Mouse (Mus musculus): ENCODE results near the gene Ugcg. TPM values are rescaled to one million over a fixed set of nuclear protein-coding genes. Genes with fewer than 3 reads are reported as not detected.

The Ugcg gene
- total RNA-seq, 1 experiment from 2014 or later, result 69.4 TPM

DNA sequence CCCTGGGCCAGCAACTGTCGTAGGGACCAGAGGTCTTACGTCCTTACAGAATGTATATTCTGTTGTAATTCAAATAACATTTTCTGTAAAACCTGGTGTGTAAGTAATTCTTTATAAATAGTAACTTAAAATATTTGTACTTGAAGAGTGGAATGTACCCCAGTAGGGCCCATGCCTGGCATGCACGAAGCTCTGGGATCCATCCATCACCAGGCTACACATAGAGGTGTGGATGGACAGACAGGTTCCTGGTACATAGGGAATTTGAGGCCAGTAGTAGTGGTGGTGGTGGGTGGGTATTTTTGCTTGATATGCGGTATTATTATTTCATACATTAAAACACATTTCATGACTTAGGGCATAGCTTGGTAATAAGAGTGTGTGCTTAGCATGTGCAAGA lies 19.6 kb downstream of the Ugcg start:
- no peak for ATAC-seq (replicated peaks in 1 of 2; ENCODE audit: insufficient read depth in 1 of 2, low FRiP score in 2 of 2, low TSS enrichment in 1 of 2, low read depth in 1 of 2, poor library complexity in 2 of 2, severe bottlenecking in 2 of 2)

DNA sequence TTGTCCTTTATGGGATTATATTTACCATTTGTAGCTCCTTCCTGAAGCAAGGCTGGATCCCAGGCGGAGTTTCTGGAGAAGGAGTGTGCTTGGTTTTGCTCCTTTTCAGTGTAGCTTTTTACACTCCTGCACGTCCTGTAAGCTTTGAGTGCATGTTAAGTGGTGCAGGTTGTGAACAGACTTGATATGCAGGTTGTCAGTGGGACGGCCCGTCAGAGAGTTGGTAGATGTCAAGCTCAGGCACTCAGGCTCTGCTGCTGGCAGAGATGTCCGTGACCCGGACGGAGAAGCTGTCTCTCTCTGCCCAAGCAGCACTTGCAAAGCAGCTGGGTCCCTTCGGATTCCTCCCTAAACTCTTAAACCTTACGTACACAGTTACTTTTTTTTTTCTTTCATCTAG lies 22.1 kb downstream of the Ugcg start:
- no peak for ATAC-seq (replicated peaks in 1 of 2; ENCODE audit: insufficient read depth in 1 of 2, low FRiP score in 2 of 2, low TSS enrichment in 1 of 2, low read depth in 1 of 2, poor library complexity in 2 of 2, severe bottlenecking in 2 of 2)

DNA sequence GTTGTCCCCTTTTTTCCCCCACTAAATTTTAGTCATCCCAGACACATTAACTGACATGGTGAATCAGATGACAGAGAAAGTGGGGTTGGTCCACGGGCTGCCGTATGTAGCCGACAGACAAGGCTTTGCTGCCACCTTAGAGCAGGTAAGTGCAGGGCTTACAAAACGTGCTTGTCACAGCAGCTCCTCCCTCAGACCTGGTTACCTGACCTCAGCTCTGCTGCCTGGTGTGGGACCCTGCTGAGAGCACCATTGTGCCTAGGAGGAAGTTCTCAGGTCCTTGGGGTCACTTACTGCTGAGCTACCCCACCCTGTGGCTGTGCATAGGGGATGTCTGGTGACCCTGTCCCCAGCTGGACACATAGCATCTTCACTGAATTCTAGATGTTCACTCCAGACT lies 24.8 kb downstream of the Ugcg start:
- no peak for ATAC-seq (replicated peaks in 1 of 2; ENCODE audit: insufficient read depth in 1 of 2, low FRiP score in 2 of 2, low TSS enrichment in 1 of 2, low read depth in 1 of 2, poor library complexity in 2 of 2, severe bottlenecking in 2 of 2)

DNA sequence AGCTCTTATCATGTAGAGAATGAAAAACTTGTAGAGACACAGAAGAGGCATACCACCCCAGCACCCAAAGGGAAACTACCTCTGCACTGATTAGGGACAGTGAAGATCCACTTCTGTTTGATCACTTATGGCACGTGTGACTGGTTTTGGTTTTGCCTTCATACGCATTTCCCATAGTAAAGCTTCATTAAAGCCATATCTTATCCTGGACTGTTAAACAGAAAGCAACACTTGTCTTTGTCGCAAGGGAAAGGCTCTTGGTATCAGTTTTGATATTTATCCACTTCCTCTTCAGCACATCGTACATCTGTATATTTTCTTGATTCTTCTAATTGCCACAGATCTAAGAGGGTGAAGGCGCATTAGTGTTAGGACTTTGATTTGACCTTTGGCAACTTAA lies 25.6 kb downstream of the Ugcg start:
- no peak; a peak in 1 of 4 replicates for ATAC-seq (replicated peaks in 1 of 2; ENCODE audit: insufficient read depth in 1 of 2, low FRiP score in 2 of 2, low TSS enrichment in 1 of 2, low read depth in 1 of 2, poor library complexity in 2 of 2, severe bottlenecking in 2 of 2)

DNA sequence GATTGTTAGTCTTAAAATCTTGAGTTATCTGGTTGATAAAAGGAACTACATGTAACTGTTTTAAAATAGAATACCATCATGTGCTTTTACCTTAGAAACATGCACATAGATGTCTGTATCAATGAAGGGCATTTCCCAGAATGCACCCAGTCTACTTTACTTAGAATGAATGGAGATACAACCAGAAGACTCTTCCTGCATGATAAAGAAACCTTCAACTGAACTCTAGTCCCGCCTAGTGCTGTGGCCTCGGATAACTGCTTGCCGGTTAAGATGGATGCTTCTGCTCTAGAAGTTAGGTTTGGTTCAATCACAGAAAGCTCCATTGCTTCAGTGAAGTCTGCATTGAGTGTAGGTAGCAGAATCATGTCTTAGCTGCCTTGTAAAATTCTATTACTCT lies 26.5 kb downstream of the Ugcg start:
- no peak for ATAC-seq (replicated peaks in 1 of 2; ENCODE audit: insufficient read depth in 1 of 2, low FRiP score in 2 of 2, low TSS enrichment in 1 of 2, low read depth in 1 of 2, poor library complexity in 2 of 2, severe bottlenecking in 2 of 2)

DNA sequence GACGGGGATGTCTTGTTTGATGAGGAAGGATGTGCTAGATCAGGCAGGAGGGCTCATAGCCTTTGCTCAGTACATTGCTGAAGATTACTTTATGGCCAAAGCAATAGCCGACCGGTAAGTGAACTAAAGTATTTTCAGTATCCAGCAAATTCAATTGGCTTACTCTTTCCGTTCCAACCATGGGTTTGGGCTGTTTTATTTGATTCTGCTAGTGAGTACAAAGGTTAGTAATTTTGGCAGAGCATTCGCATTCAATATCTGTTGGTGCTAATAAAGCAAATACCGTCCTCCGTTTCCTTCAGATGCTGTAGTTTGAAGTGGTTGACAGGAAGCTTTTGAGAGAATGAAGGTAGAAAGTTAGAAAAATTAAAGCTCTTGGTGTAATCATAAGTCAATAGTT lies 28.0 kb downstream of the Ugcg start:
- ATAC-seq (replicated peaks in 1 of 2; ENCODE audit: insufficient read depth in 1 of 2, low FRiP score in 2 of 2, low TSS enrichment in 1 of 2, low read depth in 1 of 2, poor library complexity in 2 of 2, severe bottlenecking in 2 of 2), result no peak

DNA sequence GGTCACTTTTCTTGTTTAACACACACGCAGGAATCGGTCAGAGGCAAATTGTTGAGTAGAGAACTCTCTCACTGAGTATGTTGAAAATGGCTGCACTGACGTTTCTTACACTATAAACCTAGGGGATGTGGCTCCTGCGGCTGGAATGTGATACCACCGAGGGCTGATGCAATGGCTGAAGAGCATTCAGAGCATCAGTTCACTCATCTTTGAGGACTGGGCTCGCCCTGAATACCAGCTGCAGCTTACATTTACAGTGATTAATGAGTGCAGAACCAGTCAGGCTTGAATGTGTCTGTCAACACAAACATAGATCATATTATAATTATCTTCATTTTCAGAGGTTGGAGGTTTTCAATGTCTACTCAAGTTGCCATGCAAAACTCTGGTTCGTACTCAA lies 29.1 kb downstream of the Ugcg start:
- no peak for ATAC-seq (replicated peaks in 1 of 2; ENCODE audit: insufficient read depth in 1 of 2, low FRiP score in 2 of 2, low TSS enrichment in 1 of 2, low read depth in 1 of 2, poor library complexity in 2 of 2, severe bottlenecking in 2 of 2)

DNA sequence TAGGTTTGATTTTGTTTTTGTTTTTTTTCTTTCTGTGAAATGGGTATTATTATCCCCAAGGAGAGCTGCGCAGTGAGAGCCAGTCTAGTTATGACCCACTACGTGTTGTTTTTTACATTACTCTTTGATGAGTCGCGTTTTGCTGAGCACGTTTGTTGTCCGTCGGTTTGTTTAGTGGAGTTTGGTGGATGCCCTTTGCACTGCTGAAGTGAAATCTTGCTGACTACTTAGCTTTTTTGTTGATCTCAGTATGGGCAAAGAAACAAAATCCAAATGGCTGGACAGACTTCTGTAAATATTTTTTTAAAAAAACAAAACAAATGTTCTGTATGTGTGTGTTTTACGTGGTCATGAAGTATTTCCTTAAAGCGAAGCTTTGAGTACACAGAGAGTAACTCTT lies 33.2 kb downstream of the Ugcg start:
- ATAC-seq (replicated peaks in 1 of 2; ENCODE audit: insufficient read depth in 1 of 2, low FRiP score in 2 of 2, low TSS enrichment in 1 of 2, low read depth in 1 of 2, poor library complexity in 2 of 2, severe bottlenecking in 2 of 2), result no peak

DNA sequence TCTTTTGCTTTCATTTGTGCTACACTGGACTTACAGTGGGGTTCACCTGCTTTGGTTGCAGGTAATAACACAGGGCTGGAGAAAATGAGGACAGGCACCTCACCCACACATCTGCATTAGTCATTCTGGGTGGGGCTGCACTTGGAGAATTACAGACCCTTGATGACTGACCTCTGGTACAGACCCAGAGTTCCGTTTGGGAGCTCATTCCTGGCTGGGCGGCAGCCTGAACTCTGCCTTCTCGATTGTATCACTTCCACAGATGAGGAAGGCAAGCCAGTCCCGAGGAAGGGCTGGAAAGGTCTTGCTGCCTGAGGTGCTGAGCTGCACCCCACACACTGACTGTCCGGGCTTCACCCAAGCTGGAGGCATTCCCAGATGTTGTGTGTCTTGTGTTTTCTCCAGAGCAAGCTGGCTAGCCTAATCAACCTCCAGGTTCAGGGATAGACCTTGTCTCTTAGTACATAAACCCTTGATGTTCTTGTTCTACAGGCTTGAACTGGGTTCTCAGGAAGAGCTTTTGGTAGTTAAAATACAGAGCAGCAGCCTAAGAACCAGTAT lies 34.1 kb downstream of the Ugcg start:
- no peak for ATAC-seq (replicated peaks in 1 of 2; ENCODE audit: insufficient read depth in 1 of 2, low FRiP score in 2 of 2, low TSS enrichment in 1 of 2, low read depth in 1 of 2, poor library complexity in 2 of 2, severe bottlenecking in 2 of 2)

DNA sequence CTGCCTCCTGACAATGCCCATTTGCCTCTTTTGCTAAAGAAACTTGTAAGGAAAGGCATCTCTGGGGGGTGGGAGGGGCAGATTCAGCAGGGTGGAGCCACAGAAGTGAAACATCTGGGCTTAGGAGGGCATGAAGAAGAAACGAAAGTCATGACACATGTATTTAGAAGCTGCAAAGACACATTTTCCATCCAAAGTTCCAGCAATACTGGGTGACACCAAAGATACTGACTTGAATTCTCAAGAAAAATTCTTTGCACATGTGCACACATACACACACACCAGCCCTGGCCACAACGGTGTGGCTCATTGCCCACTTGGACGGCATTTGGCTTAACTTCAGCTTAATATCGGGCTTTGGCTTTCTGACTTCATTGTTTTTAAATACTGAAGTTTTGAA lies 35.8 kb downstream of the Ugcg start:
- no peak for ATAC-seq (replicated peaks in 1 of 2; ENCODE audit: insufficient read depth in 1 of 2, low FRiP score in 2 of 2, low TSS enrichment in 1 of 2, low read depth in 1 of 2, poor library complexity in 2 of 2, severe bottlenecking in 2 of 2)

DNA sequence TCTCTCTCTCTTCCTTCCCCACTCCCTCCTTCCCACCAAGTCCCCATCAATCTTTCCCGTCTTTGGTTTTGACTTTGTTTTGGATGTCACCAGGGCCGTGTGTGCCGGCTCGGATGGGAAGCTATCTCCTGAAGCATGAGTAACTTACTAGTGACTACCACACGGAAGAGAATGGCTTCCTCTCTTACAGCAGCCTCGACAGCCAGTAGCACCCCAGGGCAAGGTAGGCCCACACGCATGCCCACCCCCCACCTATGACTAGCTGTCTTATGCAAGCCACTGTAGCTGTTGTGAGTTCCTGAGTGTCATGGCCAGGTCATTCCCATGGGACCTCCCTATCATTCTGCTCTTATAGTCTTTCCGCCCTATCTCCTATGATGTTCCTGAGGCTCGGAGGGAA lies 38.0 kb downstream of the Ugcg start:
- ATAC-seq (replicated peaks in 1 of 2; ENCODE audit: insufficient read depth in 1 of 2, low FRiP score in 2 of 2, low TSS enrichment in 1 of 2, low read depth in 1 of 2, poor library complexity in 2 of 2, severe bottlenecking in 2 of 2), result no peak

DNA sequence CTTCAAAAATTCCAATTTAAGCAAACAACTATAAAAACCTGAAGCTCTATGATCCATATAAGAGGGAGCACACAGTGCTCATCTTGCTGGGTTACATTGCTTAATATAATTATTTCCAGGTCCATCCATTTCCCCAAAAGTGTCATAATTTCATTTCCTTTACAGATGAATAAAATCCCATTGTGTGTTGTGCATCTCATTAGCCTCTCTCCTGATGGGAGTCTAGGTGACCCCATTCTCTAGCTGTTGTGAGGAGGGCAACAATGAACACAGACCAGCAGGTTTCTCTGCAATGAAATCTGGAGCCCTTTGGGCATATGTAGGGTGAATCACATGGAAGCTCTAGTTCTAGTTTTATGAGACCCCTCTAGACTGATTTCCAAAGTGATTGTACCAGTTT lies 39.9 kb downstream of the Ugcg start:
- ATAC-seq (replicated peaks in 1 of 2; ENCODE audit: insufficient read depth in 1 of 2, low FRiP score in 2 of 2, low TSS enrichment in 1 of 2, low read depth in 1 of 2, poor library complexity in 2 of 2, severe bottlenecking in 2 of 2), result no peak

DNA sequence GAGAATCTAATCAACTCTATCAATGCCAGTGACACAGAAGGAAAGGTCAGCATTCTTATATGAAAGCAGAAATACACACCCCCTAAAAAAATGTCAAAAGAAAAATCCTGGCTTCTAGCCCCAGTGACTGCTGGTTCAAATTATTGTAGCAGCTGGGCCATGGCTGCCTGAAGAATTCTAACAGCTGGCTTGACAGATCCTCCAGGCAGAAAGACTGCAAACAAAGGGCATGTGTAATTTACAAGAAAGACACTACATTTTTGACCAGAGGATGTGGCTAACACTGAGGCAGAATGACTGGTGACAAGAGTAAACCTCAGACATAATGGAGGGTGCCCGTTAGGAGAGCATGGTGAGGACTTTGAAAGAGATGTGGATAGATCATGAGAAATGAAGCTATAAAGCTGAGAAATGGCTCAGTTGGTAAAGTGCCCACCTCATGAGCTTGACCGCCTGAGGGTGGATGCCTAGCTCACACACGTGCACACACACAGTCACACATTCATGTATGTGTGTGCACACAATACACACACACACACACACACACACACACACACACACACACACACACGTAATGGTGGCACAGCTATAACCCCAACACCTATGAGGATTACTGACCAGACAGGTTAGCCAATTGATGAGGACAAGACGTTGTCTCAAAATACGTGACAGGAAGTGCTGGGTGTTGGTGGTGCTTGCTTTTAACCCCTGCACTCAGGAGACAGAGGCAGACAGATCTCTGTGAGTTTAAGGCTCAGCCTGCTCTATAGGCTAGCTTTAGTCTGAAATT lies 42.4 kb downstream of the Ugcg start:
- ATAC-seq (replicated peaks in 1 of 2; ENCODE audit: insufficient read depth in 1 of 2, low FRiP score in 2 of 2, low TSS enrichment in 1 of 2, low read depth in 1 of 2, poor library complexity in 2 of 2, severe bottlenecking in 2 of 2), result no peak; a peak in 1 of 4 replicates

DNA sequence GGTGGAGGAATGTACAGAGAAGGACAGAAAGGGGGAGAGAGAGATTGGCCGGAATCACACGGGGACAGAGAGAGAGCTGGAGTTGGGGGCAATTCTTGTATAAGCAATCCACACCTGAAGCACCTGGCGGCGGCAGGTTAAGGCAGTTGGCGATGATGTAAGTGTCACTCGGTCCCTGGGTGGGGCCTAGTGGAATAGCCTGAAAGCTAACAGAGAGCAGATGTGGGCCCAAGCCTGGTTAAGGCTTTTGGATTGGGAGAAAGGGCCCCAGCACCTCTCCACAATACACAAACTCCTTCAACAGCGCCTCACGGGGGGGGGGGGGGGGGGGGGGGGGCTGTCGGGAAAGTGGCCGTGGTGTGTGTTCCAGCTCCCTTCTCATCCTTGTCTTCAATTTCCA lies 45.0 kb downstream of the Ugcg start:
- ATAC-seq (replicated peaks in 1 of 2; ENCODE audit: insufficient read depth in 1 of 2, low FRiP score in 2 of 2, low TSS enrichment in 1 of 2, low read depth in 1 of 2, poor library complexity in 2 of 2, severe bottlenecking in 2 of 2), result no peak

DNA sequence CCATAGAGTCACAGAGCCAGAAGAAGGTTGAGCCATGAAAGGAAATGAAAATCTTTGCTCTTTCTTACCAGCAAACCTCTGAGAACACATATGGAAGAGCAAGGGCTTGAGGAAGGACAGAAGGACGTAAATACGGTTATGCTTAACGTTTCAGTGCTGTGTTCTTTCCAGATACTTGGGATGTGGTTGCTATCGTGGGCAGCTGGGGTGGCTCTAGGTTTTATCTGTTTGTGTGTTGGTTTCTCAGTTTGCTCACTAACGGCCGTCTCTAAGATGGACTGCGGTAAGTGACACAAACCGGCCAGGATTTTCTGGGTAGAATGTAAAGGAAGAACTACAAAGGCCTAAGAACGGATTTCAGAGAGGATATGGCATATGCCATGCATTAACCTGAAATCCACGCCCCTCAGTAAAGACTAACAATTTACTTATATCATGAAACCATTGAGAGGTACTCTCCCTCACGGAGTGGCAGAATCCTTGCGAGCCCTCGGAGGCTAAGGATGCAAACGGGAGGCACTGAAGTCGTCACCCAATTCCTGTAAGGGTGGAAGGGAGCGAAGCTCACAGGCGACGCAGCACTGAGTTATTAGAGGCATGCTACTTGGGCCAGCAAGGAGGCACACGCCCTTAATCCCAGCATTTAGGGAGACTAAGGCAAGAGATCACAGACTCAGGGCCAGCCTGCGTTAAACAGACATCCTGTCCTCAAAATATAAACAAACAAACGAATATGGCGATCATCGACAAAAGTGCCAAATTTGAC lies 45.6 kb downstream of the Ugcg start:
- ATAC-seq (replicated peaks in 1 of 2; ENCODE audit: insufficient read depth in 1 of 2, low FRiP score in 2 of 2, low TSS enrichment in 1 of 2, low read depth in 1 of 2, poor library complexity in 2 of 2, severe bottlenecking in 2 of 2), result no peak; a peak in 1 of 4 replicates

DNA sequence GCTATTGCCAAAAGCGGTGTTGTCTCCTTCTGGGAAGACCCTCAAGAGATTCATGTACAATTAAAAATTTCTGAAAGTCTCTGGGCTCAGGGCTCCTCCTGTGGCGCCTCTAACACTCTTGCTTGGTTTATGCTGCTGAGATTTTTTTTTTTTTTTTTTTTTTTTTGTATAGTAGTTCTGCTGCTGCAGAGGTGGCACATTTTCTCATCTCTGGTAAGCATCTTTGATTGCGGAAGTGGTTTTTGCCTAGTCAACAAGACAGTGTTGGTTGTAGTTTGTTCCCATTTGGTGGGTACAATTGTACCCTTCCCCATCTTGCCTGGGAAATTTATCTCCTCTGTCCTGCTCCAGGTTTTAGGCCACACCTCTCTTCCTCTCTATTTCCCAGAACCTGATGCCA lies 47.3 kb downstream of the Ugcg start:
- no peak for ATAC-seq (replicated peaks in 1 of 2; ENCODE audit: insufficient read depth in 1 of 2, low FRiP score in 2 of 2, low TSS enrichment in 1 of 2, low read depth in 1 of 2, poor library complexity in 2 of 2, severe bottlenecking in 2 of 2)

DNA sequence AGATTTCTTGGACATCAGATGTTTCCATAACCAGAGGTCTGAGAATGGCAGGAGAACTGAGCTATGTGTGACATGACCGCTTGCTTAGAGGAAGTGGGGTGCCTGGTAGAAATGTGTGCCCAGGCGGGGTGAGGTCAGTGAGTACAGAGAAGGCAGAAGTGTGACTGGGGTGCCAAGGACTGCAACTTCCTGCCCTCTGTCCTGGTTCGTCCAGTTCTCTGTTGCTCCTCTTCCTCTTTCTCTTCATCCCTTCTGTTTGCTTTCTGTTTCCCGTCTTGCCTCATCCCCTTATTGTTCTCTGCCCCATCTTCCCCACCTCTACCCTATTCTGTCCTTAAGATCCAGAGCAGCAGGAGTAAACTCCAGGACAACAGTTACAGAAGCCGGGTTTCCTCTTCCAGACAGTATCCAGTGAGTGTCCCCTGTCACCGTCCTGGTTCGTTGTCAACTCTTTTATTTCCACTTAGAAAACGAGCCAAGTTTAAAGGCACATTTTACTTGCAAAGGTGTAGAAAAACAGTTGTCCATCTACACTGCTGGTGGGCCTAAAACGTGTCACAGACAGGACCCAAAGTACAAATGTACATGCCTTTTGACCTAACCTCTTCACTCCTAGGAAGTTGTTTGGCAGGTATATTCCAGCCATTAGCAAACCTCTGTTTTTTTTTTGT lies 49.7 kb downstream of the Ugcg start:
- ATAC-seq (replicated peaks in 1 of 2; ENCODE audit: insufficient read depth in 1 of 2, low FRiP score in 2 of 2, low TSS enrichment in 1 of 2, low read depth in 1 of 2, poor library complexity in 2 of 2, severe bottlenecking in 2 of 2), result peak; percentile 78 to 91

DNA sequence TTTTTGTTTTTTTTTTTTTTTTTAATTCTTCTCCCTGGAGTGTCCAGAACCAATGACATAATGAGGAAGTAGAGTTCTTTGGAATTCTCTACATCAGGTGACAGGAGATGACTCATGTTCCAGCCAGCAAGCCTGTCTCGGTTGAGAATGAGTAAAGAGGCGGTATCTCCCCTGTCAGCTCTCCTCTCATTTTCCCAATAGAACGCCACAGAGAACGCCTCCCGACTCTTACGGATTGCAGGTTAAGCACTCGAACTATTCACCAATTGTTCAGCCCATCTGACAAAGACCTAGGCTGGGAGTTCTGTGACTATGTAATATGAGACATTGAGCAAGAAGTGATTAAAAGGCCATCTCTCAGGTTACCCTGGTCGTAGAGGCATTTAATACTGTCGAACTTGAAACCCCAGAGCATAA lies 50.3 kb downstream of the Ugcg start:
- ATAC-seq (replicated peaks in 1 of 2; ENCODE audit: insufficient read depth in 1 of 2, low FRiP score in 2 of 2, low TSS enrichment in 1 of 2, low read depth in 1 of 2, poor library complexity in 2 of 2, severe bottlenecking in 2 of 2), result no peak; a peak in 2 of 4 replicates

All from hematopoietic stem cell, adult 5-6 weeks (primary cell).